Mouse (Mus musculus): Measurements from ENCODE around the gene Nlrc5. TPM values are rescaled to one million over a fixed set of nuclear protein-coding genes. Genes with fewer than 3 reads are reported as not detected.
A peak's percentile ranks its signal among the peaks of the same experiment; 100 is the strongest.

Gene Nlrc5
- polyA plus RNA-seq, 1 experiment from 2014 or later, result 0.35 TPM

- peaks cover 50% of the 10 kb centered on the region for H3K27me3 ChIP-seq
- 30% methylated on average over 4 of the region's 4 CpGs for WGBS (ENCODE audit: insufficient replicate concordance)
- H3K4me1 ChIP-seq (replicated peaks), result 0 out of 2 replicates have a peak, but pooled peaks cover 3% of the 10 kb centered on the region
- H3K4me3 ChIP-seq (replicated peaks), result no peak overlapping the region
- no peak for ATAC-seq (ENCODE audit: insufficient read depth)
- no peak overlapping the region for H3K9ac ChIP-seq
- H3K27ac ChIP-seq (replicated peaks), result no peak overlapping the region
- no peak overlapping the region for H3K4me2 ChIP-seq
- H3K36me3 ChIP-seq (replicated peaks), result no peaks in the 10 kb centered on the region
- H3K9me3 ChIP-seq (replicated peaks), result no peaks in the 10 kb centered on the region
Measured at GRCm38 (mm10) chr8:94528245-94528644, 94.1 kb downstream of the Nlrc5 start.

- Histone ChIP-seq H3K9me3 (replicated peaks) (no peaks in the 10 kb centered on the region), H3K4me3 (replicated peaks) (no peak overlapping the region), H3K4me2 (no peak overlapping the region), H3K27ac (replicated peaks) (no peak overlapping the region), H3K27me3 (peaks cover 67% of the 10 kb centered on the region), H3K36me3 (replicated peaks) (no peaks in the 10 kb centered on the region), H3K4me1 (replicated peaks) (0 out of 2 replicates have a peak, but pooled peaks cover 3% of the 10 kb centered on the region), H3K9ac (no peak overlapping the region)
- no peak for ATAC-seq (ENCODE audit: insufficient read depth)
- WGBS (ENCODE audit: insufficient replicate concordance), result 46% methylated on average over 4 of the region's 4 CpGs
Measured at GRCm38 (mm10) chr8:94529875-94530274, 95.7 kb downstream of the Nlrc5 start.

- Histone ChIP-seq H3K4me1 (replicated peaks) (0 out of 2 replicates have a peak, but pooled peaks cover 3% of the 10 kb centered on the region), H3K9ac (no peak overlapping the region), H3K4me3 (replicated peaks) (no peak overlapping the region), H3K9me3 (replicated peaks) (no peaks in the 10 kb centered on the region), H3K27ac (replicated peaks) (no peak overlapping the region), H3K4me2 (no peak overlapping the region), H3K36me3 (replicated peaks) (no peaks in the 10 kb centered on the region), H3K27me3 (peaks cover 74% of the 10 kb centered on the region)
- no peak for ATAC-seq (ENCODE audit: insufficient read depth)
- WGBS (ENCODE audit: insufficient replicate concordance), result 57% methylated on average over 4 of the region's 4 CpGs
Measured at GRCm38 (mm10) chr8:94530643-94531042, 96.5 kb downstream of the Nlrc5 start.

- H3K27me3 ChIP-seq, result peaks cover 76% of the 10 kb centered on the region
- no peaks in the 10 kb centered on the region for H3K9me3 ChIP-seq (replicated peaks)
- peak overlapping the region; percentile 72 for H3K4me2 ChIP-seq
- H3K4me3 ChIP-seq (replicated peaks), result no peak overlapping the region
- 0 out of 2 replicates have a peak, but pooled peaks cover 3% of the 10 kb centered on the region for H3K4me1 ChIP-seq (replicated peaks)
- H3K27ac ChIP-seq (replicated peaks), result no peak overlapping the region
- H3K9ac ChIP-seq, result no peak overlapping the region
- no peaks in the 10 kb centered on the region for H3K36me3 ChIP-seq (replicated peaks)
- 7% methylated on average over 8 of the region's 8 CpGs for WGBS (ENCODE audit: insufficient replicate concordance)
- ATAC-seq (ENCODE audit: insufficient read depth), result no peak
Measured at GRCm38 (mm10) chr8:94532000-94532399, 97.8 kb downstream of the Nlrc5 start.

GRCm38 (mm10) chr8:94532525-94532872, 98.3 kb downstream of the Nlrc5 start:
- WGBS (ENCODE audit: insufficient replicate concordance), result under 1% methylated on average over 34 of the region's 34 CpGs
- no peak for ATAC-seq (ENCODE audit: insufficient read depth)
- no peak overlapping the region for H3K9ac ChIP-seq

GRCm38 (mm10) chr8:94532873-94533671, 98.9 kb downstream of the Nlrc5 start, which contains the start of gene Cpne2:
TSS of gene Cpne2 (plus strand) at chr8:94532990.
- Histone ChIP-seq H3K27me3 (peaks cover 82% of the 10 kb centered on the region), H3K27ac (replicated peaks) (no peak within 1 kb of the TSS), H3K36me3 (replicated peaks) (no peaks in the 10 kb centered on the region), H3K4me3 (replicated peaks) (peak within 1 kb of the TSS; percentile 57), H3K9me3 (replicated peaks) (no peaks in the 10 kb centered on the region), H3K9ac (peak within 1 kb of the TSS; percentile 21; the same call in 1 of the 2 replicates), H3K4me2 (peak within 1 kb of the TSS; percentile 72), H3K4me1 (replicated peaks) (0 out of 2 replicates have a peak, but pooled peaks cover 3% of the 10 kb centered on the region)
- peak; percentile 67 for ATAC-seq (ENCODE audit: insufficient read depth)
- under 1% methylated on average over 73 of the region's 81 CpGs for WGBS (ENCODE audit: insufficient replicate concordance)

More at GRCm38 (mm10) chr8:94532525-94532872, 98.3 kb downstream of the Nlrc5 start:
- peak overlapping the region; percentile 72 for H3K4me2 ChIP-seq
- peak overlapping the region; percentile 57 for H3K4me3 ChIP-seq (replicated peaks)
- H3K36me3 ChIP-seq (replicated peaks), result no peaks in the 10 kb centered on the region
- H3K4me1 ChIP-seq (replicated peaks), result 0 out of 2 replicates have a peak, but pooled peaks cover 3% of the 10 kb centered on the region
- peaks cover 79% of the 10 kb centered on the region for H3K27me3 ChIP-seq
- H3K9me3 ChIP-seq (replicated peaks), result no peaks in the 10 kb centered on the region
- no peak overlapping the region for H3K27ac ChIP-seq (replicated peaks)

GRCm38 (mm10) chr8:94534612-94535011, 100.5 kb downstream of the Nlrc5 start:
- 0 out of 2 replicates have a peak, but pooled peaks cover 3% of the 10 kb centered on the region for H3K4me1 ChIP-seq (replicated peaks)
- no peak overlapping the region for H3K4me2 ChIP-seq
- ATAC-seq (ENCODE audit: insufficient read depth), result no peak
- H3K9me3 ChIP-seq (replicated peaks), result no peaks in the 10 kb centered on the region
- H3K36me3 ChIP-seq (replicated peaks), result no peaks in the 10 kb centered on the region
- H3K27ac ChIP-seq (replicated peaks), result no peak overlapping the region
- H3K4me3 ChIP-seq (replicated peaks), result no peak overlapping the region
- peaks cover 78% of the 10 kb centered on the region for H3K27me3 ChIP-seq
- H3K9ac ChIP-seq, result no peak overlapping the region
- WGBS (ENCODE audit: insufficient replicate concordance), result 47% methylated on average over 4 of the region's 4 CpGs

- Histone ChIP-seq H3K9ac (no peak overlapping the region), H3K27ac (replicated peaks) (no peak overlapping the region), H3K4me1 (replicated peaks) (0 out of 2 replicates have a peak, but pooled peaks cover 3% of the 10 kb centered on the region), H3K27me3 (peaks cover 67% of the 10 kb centered on the region), H3K4me2 (no peak overlapping the region), H3K4me3 (replicated peaks) (no peak overlapping the region), H3K36me3 (replicated peaks) (no peaks in the 10 kb centered on the region), H3K9me3 (replicated peaks) (no peaks in the 10 kb centered on the region)
- ATAC-seq (ENCODE audit: insufficient read depth), result no peak
- 67% methylated on average over 7 of the region's 7 CpGs for WGBS (ENCODE audit: insufficient replicate concordance)
Measured at GRCm38 (mm10) chr8:94535631-94536030, 101.5 kb downstream of the Nlrc5 start.

- no peaks in the 10 kb centered on the region for H3K36me3 ChIP-seq (replicated peaks)
- no peak overlapping the region for H3K4me3 ChIP-seq (replicated peaks)
- ATAC-seq (ENCODE audit: insufficient read depth), result no peak
- H3K27ac ChIP-seq (replicated peaks), result no peak overlapping the region
- 0 out of 2 replicates have a peak, but pooled peaks cover 3% of the 10 kb centered on the region for H3K4me1 ChIP-seq (replicated peaks)
- 69% methylated on average over 2 of the region's 2 CpGs for WGBS (ENCODE audit: insufficient replicate concordance)
- H3K27me3 ChIP-seq, result peaks cover 49% of the 10 kb centered on the region
- H3K9me3 ChIP-seq (replicated peaks), result no peaks in the 10 kb centered on the region
- no peak overlapping the region for H3K4me2 ChIP-seq
- no peak overlapping the region for H3K9ac ChIP-seq
Measured at GRCm38 (mm10) chr8:94537456-94537855, 103.3 kb downstream of the Nlrc5 start.

- H3K9ac ChIP-seq, result no peak overlapping the region
- no peak overlapping the region for H3K4me3 ChIP-seq (replicated peaks)
- no peaks in the 10 kb centered on the region for H3K4me1 ChIP-seq (replicated peaks)
- 64% methylated on average over 2 of the region's 2 CpGs for whole genome bisulfite sequencing (ENCODE audit: insufficient replicate concordance)
- peaks cover 24% of the 10 kb centered on the region for H3K27me3 ChIP-seq
- no peaks in the 10 kb centered on the region for H3K36me3 ChIP-seq (replicated peaks)
- no peak overlapping the region for H3K4me2 ChIP-seq
- ATAC-seq (ENCODE audit: insufficient read depth), result no peak
- H3K9me3 ChIP-seq (replicated peaks), result no peaks in the 10 kb centered on the region
- no peak overlapping the region for H3K27ac ChIP-seq (replicated peaks)
Measured at GRCm38 (mm10) chr8:94540025-94540424, 105.9 kb downstream of the Nlrc5 start.

- ATAC-seq (ENCODE audit: insufficient read depth), result no peak
- Histone ChIP-seq H3K9ac (no peak overlapping the region), H3K36me3 (replicated peaks) (no peaks in the 10 kb centered on the region), H3K4me2 (no peak overlapping the region), H3K27me3 (peaks cover 12% of the 10 kb centered on the region; the same call in 1 of the 2 replicates), H3K27ac (replicated peaks) (no peak overlapping the region), H3K4me3 (replicated peaks) (no peak overlapping the region), H3K9me3 (replicated peaks) (no peaks in the 10 kb centered on the region), H3K4me1 (replicated peaks) (no peaks in the 10 kb centered on the region)
- 48% methylated on average over 18 of the region's 18 CpGs for WGBS (ENCODE audit: insufficient replicate concordance)
Measured at GRCm38 (mm10) chr8:94540889-94541795, 107.0 kb downstream of the Nlrc5 start.
